Mouse (Mus musculus): ENCODE results near the gene H1f0. TPM values are rescaled to one million over a fixed set of nuclear protein-coding genes. Genes with fewer than 3 reads are reported as not detected.
A peak's percentile ranks its signal among the peaks of the same experiment; 100 is the strongest.

The H1f0 gene
- total RNA-seq, 1 experiment from 2014 or later = 60.7 TPM

DNA sequence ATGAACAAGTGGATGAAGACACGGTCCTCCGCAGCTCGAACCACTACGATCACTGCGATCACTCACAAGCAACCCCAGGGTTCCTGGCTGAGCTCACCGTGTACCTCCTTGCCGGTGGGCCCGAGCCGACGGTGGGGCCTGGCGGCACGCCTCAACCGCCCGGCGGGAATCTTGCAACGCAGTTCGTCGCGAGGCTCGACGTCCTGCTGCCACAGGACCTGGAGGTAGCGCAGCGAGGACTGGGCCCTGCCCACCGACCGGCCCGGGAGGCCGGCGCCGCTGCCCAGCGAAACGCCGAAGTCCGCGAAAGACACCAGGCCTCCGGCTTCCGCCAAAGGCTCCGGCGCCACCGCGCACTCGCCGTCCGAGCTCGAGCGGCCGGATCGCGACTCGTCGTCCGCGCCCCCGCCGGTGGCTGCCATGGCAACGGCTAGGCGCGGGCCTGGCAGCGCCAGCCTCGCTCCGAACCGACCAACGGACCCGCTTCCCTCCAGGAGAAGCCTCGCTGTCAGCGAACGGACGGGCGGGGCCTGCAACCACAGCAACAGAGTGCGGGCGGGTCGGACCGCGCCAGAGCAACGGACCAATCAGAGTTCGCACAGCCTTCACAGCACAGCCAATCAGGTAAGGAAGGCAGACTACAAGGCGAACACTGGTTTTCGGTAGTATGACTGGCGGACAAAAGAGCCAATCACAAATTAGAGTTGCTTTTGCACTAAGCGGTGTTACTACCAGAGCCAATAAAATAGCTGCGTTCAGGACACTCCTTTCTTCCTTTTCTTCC is 34.3 kb downstream of the H1f0 start, which contains the start of gene Ankrd54:
Gene Ankrd54, minus strand, starts transcription at position 518 of the 784 bp plus-strand sequence.
- peak; percentile 97 for ATAC-seq (replicated peaks; ENCODE audit: low read depth, poor library complexity, severe bottlenecking)

DNA sequence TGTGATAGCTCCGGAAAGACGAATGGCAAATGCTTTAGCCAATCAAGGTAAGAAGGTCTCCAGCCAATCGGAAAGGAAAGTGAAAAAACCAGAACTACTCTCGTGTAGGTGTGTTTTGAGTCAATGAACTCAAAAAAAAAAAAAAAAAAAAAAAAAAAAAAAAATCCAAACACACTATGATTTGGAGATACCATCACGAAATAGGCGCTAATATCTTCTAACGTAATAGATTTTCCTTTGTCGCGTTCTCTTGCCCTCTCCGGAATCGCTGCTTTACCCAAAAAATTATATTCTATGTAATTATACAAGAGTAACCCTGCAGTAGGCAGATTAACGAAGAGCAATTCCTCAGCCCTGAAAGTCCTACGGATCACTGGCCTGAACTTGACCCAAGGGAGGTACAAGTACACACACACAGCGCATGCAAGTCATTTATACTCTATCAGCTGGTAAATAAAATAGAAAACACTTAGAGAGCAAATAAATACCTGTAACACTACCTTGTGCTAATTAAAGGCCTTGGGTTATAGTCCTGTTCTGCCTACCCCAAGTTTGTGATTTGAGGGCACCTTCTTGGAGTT is 35.0 kb downstream of the H1f0 start:
- no peak for ATAC-seq (replicated peaks; ENCODE audit: low read depth, poor library complexity, severe bottlenecking)

DNA sequence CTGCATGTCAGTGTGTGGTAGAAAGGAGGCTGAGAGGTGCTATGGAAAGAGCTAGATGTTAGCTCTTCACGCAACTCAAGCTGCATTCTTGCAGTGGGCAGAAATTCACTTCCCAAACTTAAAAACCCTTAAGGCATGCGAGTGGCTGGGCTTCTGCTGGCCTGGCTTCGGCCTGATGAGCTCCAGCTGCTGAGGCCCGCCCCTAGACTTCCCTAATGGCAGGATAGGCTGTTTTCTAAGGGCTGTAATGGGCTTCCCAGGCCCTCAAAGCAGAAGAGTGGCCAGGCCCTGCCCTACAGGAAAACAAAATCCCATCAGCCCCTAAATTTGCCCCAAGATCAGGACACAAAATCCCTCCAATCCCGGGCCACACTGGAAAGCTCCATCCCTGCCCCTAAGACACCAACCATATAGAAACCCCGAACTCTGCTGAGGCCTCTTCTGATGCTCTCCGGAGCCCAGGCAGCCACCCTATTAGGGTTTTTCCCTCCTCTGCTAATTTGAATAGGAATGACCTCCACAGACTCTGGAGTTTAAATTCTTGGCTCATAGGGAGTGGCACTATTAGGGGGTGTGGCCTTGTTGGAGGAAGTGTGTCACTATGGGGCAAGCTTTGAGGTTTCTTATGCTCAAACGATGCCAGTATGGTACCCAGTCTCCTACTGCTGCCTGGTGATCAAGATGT is 37.0 kb downstream of the H1f0 start:
- ATAC-seq (replicated peaks; ENCODE audit: low read depth, poor library complexity, severe bottlenecking) = no peak

DNA sequence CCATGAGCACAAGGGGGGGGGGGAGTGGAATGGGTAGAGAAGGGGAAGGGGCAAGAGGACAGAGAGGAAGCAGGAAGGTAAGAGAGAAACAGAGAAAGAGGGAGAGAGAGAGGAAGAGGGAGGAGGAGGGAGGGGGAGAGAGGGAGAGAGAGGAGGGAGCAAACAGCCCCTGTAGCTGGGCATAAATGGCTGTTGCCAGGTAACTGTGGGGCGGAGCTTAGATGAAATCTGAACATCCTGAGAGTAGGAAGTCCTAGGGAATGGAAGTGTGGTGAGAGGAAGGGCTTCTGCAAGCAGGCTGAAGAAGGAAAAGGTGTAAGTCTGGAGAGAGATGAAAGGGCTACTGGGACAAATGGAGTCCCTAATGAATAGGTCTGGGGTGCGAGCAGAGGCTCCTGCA is 38.0 kb downstream of the H1f0 start:
- no peak for ATAC-seq (replicated peaks; ENCODE audit: low read depth, poor library complexity, severe bottlenecking)

DNA sequence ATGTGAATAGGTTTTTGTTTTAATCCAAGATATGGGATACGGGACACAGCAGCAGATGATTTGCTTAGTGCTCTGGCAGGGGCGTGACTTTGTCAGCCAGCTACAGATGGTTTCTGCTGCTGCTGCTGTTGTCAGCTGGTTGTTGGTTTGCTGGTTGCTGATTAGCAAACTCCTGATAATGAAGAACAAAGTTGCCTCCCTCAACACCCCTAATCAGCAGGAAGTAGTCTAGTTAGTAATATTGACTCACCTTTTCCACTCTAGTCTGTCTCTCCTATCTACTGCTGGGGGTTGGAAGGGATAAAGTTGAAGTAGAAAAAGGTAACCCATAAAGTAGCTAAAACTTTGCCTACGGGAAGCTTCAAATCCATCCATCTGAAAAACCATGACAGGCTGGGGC is 39.4 kb downstream of the H1f0 start:
- no peak for ATAC-seq (replicated peaks; ENCODE audit: low read depth, poor library complexity, severe bottlenecking)

DNA sequence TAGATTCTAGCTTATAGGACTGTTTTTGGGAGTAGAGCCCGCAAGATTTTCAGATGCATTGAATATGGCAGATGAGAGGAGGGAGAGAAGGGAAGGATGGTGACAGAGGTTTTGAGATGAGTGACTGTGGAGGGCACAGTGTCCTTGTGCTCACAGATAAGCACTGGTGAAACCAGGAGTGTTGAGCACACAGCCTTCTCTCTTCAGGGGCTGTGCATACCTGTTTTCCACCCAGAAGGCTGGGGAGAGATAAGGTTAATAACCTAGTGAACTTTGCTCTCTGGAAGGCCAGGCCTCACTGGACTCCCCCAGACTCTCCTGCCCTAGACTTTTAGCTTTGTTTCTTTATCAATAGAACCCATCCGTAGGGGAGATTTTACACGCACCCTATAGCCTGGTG is 40.2 kb downstream of the H1f0 start:
- ATAC-seq (replicated peaks; ENCODE audit: low read depth, poor library complexity, severe bottlenecking) = no peak

DNA sequence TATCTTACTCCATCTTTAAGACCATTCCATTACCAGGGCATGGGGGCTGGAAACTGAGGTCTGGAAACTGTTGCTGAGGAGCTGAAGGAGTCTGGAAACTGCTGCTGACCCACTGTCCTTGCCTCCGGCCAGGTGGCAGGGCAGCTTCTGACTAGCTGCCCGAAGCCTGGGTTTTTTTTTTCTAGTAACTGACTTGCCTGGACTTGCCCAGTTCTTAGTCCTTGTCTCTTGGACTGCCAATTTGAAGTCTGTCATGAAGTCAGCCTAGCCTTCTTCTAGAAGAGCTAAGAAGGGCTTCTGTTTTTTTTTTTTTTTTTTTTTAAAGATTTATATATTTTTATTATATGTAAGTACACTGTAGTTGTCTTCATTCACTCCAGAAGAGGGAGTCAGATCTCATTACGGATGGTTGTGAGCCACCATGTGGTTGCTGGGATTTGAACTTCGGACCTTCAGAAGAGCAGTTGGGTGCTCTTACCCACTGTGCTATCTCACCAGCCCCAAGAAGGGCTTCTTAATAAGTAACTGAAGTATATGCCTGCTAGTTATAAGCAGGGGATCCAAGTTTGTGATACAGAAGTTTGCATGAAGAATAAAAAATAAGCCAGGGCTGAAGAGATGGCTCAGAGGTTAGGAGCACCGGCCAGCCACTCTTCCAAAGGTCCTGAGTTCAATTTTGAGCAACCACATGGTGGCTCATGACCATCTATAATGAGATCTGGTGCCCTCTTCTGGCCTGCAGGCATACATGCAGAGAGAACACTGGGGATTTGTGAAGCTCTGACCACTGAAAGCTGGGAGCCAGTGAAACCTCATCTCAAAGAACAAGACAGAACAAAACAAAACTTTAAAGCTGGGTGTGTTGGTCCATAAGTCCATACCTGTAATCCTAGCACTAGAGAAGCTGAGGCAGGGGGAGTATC is 43.1 kb downstream of the H1f0 start:
- no peak for ATAC-seq (replicated peaks; ENCODE audit: low read depth, poor library complexity, severe bottlenecking)

DNA sequence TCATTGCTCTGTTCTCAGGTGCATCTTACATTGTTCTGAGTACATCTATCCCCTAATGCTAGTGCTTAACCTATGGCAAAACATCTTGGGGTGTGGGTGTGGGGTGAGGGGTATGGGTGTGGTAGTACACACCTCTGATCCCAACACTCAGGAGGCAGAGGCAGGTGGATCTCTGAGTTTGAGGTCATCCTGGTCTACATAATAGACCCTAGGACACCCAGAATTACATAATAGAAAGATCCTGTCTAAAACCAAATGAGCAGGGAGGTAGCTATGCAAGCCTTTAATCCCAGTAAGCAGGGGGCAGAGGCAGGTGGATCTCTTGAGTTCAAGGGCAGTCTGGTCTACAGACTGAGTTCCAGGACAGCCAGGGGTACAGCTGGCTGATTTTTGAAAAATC is 45.5 kb downstream of the H1f0 start:
- no peak for ATAC-seq (replicated peaks; ENCODE audit: low read depth, poor library complexity, severe bottlenecking)

DNA sequence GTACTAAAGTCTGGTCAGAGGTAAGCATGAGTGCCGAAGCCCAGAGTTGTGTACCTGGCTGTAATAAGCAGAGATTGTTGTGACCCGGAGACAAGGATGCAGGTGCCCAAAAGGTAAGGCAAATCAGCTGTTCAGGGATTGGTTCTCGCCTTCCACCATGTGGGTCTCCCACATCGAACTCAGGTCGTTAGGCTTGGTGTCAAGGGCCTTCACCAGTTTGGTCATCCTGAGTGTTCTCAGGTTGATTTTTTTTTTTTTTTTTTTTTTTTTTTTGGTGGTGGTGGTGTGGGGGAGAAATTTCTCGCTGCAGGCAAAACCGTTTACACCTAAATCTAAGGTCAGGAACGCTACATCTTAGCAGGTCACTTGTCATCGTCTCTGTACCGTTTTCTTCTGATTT is 46.2 kb downstream of the H1f0 start:
- no peak for ATAC-seq (replicated peaks; ENCODE audit: low read depth, poor library complexity, severe bottlenecking)

DNA sequence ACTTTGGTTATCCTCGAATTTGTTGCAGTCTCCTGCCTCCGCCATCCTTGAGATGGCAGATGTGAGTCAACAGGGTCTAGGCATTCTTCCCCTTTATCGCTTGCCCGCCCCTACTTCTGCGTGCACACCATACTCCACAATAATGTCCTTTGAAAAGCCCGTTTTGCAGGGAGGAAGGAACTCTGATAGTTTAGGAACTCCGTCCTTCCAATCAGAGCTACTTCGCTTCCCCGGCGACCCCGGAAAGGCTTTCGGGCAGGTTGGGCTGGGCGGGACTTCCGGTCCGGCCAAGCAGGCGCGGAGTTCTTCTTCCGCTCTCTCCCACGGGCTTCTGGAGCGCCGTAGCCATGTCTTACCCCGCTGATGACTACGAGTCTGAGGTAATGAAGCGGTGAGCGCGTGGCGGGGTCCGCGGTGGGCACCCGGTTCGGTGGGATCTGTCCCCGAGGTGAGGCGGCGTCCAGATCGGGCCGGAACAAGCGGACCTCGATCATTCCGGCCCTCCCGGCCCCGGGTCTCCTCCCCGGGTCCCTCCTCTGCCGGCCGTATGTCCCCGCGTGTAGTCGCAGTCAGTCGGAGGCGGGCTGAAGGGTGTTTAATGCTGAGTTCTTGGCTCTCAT is 46.8 kb downstream of the H1f0 start, which contains the start of gene Eif3l:
Gene Eif3l, plus strand, starts transcription at position 267 of the 620 bp plus-strand sequence.
- ATAC-seq (replicated peaks; ENCODE audit: low read depth, poor library complexity, severe bottlenecking) = peak; percentile 95

DNA sequence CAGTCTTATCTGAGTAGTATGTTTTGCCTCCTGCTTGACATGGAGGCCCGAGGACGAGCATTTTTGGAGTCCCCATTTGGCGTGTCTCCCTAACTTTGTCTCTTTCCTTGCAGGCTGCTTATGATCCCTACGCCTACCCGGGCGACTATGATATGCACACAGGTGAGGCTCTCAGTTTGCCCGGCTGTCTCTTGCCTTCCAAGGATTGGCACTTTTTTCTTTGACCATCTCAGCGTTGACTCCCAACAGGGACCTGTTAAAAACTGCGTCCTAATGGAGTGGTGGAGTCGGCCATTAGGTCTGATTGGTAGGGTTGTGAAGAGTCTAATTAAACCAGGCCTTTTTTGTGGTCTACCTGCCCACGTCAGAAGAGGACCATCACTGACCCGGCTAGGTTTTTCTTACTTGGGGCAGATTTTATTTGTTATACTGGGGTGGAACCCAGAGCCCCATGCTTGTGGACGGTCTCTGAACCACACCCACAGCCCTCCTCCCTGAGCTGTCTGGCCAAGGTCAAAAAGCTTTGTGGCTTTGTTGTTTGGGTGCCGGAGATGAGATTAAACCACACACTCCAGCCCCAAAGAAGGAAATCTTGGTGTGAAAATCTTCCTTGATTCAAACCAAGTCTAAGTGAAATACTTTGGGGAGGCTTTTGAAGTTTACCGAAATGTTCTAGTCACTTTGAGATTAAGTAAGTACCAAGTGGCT is 47.6 kb downstream of the H1f0 start:
- no peak for ATAC-seq (replicated peaks; ENCODE audit: low read depth, poor library complexity, severe bottlenecking)

DNA sequence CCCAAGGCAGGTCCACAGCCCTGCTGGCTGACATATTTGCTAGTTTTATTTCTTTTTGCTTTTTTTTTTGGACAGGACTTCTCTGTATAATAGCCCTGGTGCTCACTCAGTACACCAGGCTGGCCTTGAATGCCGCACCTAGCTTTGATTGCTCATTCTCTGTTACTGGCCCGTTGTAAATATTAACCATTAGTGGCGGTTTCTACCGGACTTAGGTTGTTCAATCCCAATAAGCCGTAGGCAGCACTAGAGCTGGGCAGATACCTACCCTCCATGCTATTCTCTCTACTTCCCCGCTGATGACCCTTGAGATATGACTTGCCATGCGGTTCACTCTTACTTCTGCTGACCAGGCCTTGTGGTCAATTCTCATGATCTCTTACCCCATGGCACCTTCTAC is 51.3 kb downstream of the H1f0 start:
- ATAC-seq (replicated peaks; ENCODE audit: low read depth, poor library complexity, severe bottlenecking) = no peak

Other genes starting within 250 kb of the H1f0 start
- gene Card10, start 225.4 kb upstream of the H1f0 start, total RNA-seq (2017) = not detected in 2 replicates
- gene Cdc42ep1, start 185.8 kb upstream of the H1f0 start, total RNA-seq (2017) = not detected in 2 replicates
- not detected in 2 replicates for gene Lgals2, start 172.9 kb upstream of the H1f0 start, total RNA-seq (2017)
- 9.3 and 19.5 TPM in 2 replicates for gene Gga1, start 151.3 kb upstream of the H1f0 start, total RNA-seq (2017)
- 2.7 TPM in 1 of 2 replicates, not detected in the other for gene Gm49510, start 128.8 kb upstream of the H1f0 start, total RNA-seq (2017)
- 17.4 and 33.3 TPM in 2 replicates for gene Sh3bp1, start 128.7 kb upstream of the H1f0 start, total RNA-seq (2017)
- gene Pdxp, start 114.5 kb upstream of the H1f0 start, total RNA-seq (2017) = 4.1 and 9.2 TPM in 2 replicates
- gene Lgals1, start 101.7 kb upstream of the H1f0 start, total RNA-seq (2017) = 322 and 335 TPM in 2 replicates
- gene Nol12, start 93.5 kb upstream of the H1f0 start, total RNA-seq (2017) = 27.8 and 29.7 TPM in 2 replicates
- 25.0 and 35.6 TPM in 2 replicates for gene Triobp, start 80.7 kb upstream of the H1f0 start, total RNA-seq (2017)
- 1.4 and 3.5 TPM in 2 replicates for gene Galr3, start 13.4 kb downstream of the H1f0 start, total RNA-seq (2017)
- gene Ankrd54, start 34.4 kb downstream of the H1f0 start, total RNA-seq (2017) = 12.0 and 18.3 TPM in 2 replicates
- 227 and 237 TPM in 2 replicates for gene Eif3l, start 46.7 kb downstream of the H1f0 start, total RNA-seq (2017)
- 2.3 and 2.5 TPM in 2 replicates for gene Micall1, start 80.4 kb downstream of the H1f0 start, total RNA-seq (2017)
- 72.3 and 128 TPM in 2 replicates for gene Polr2f, start 112.6 kb downstream of the H1f0 start, total RNA-seq (2017)
- gene 1700088E04Rik, start 112.8 kb downstream of the H1f0 start, total RNA-seq (2017) = 0.14 TPM in 1 of 2 replicates, not detected in the other
- not detected in 2 replicates for gene Sox10, start 136.8 kb downstream of the H1f0 start, total RNA-seq (2017)
- 11.3 and 13.0 TPM in 2 replicates for gene Pick1, start 200.7 kb downstream of the H1f0 start, total RNA-seq (2017)
- gene Gm49486, start 200.9 kb downstream of the H1f0 start, total RNA-seq (2017) = not detected in 2 replicates
- gene Slc16a8, start 226.3 kb downstream of the H1f0 start, total RNA-seq (2017) = not detected in 2 replicates

All from common myeloid progenitor, adult 5-6 weeks (primary cell).